Mouse (Mus musculus): Measurements from ENCODE around the gene Trpc4ap. TPM values are rescaled to one million over a fixed set of nuclear protein-coding genes. Genes with fewer than 3 reads are reported as not detected.

Gene Trpc4ap
- polyA plus RNA-seq, 1 experiment from 2014 or later: 66.5 TPM

GRCm38 (mm10) chr2:155728742-155729141, 36.6 kb upstream of the Trpc4ap start:
- Histone ChIP-seq H3K27me3 (ENCODE audit: control insufficient read depth, insufficient read depth, low read length) (no peaks in the 10 kb centered on the region), H3K4me3 (ENCODE audit: low read depth, low read length) (peak overlapping the region; percentile 88), H3K36me3 (ENCODE audit: control insufficient read depth, insufficient read depth, low read length) (peaks cover 3% of the 10 kb centered on the region; the same call in 1 of the 2 replicates), H3K9ac (ENCODE audit: low read length) (peak overlapping the region; percentile 81), H3K4me1 (replicated peaks; ENCODE audit: control insufficient read depth, insufficient read depth) (peaks cover 3% of the 10 kb centered on the region; the same call in 1 of the 2 replicates), H3K4me2 (replicated peaks; ENCODE audit: low read depth) (peak overlapping the region; percentile 94), H3K9me3 (ENCODE audit: control insufficient read depth, low read length) (no peaks in the 10 kb centered on the region), H3K27ac (replicated peaks) (peak overlapping the region; percentile 58)
- no peak for TF ChIP-seq EP300 (optimal IDR thresholded peaks at IDR 0.05)
- TF ChIP-seq CTCF (IDR thresholded peaks at IDR 0.05; ENCODE audit: low read depth): no peak
- DNase-seq (ENCODE audit: low spot score) (no peak), ATAC-seq (ENCODE audit: low FRiP score, low TSS enrichment) (no peak; the same call in 1 of the 2 replicates)
- 5% methylated on average over 15 of the region's 15 CpGs for whole genome bisulfite sequencing

- Histone ChIP-seq H3K4me1 (replicated peaks; ENCODE audit: control insufficient read depth, insufficient read depth) (peaks cover 3% of the 10 kb centered on the region; the same call in 1 of the 2 replicates), H3K27ac (replicated peaks) (peak overlapping the region; percentile 58; the same call in 1 of the 2 replicates), H3K27me3 (ENCODE audit: control insufficient read depth, insufficient read depth, low read length) (no peaks in the 10 kb centered on the region), H3K4me2 (replicated peaks; ENCODE audit: low read depth) (peak overlapping the region; percentile 94; the same call in 1 of the 2 replicates), H3K9me3 (ENCODE audit: control insufficient read depth, low read length) (no peaks in the 10 kb centered on the region), H3K36me3 (ENCODE audit: control insufficient read depth, insufficient read depth, low read length) (peaks cover 3% of the 10 kb centered on the region; the same call in 1 of the 2 replicates), H3K9ac (ENCODE audit: low read length) (no peak overlapping the region), H3K4me3 (ENCODE audit: low read depth, low read length) (no peak overlapping the region)
- peak; percentile 60 for DNase-seq (ENCODE audit: low spot score)
- ATAC-seq (ENCODE audit: low FRiP score, low TSS enrichment): peak; percentile 78
- WGBS: 42% methylated on average over 7 of the region's 7 CpGs
- TF ChIP-seq CTCF (IDR thresholded peaks at IDR 0.05; ENCODE audit: low read depth) (no peak), EP300 (optimal IDR thresholded peaks at IDR 0.05) (no peak)
Measured at GRCm38 (mm10) chr2:155727764-155728395, 35.7 kb upstream of the Trpc4ap start.

GRCm38 (mm10) chr2:155726302-155726701, 34.1 kb upstream of the Trpc4ap start:
- no peak for TF ChIP-seq EP300 (optimal IDR thresholded peaks at IDR 0.05)
- TF ChIP-seq CTCF (IDR thresholded peaks at IDR 0.05; ENCODE audit: low read depth): no peak
- no peak for DNase-seq (ENCODE audit: low spot score)
- Histone ChIP-seq H3K27ac (replicated peaks) (no peak overlapping the region), H3K27me3 (ENCODE audit: control insufficient read depth, insufficient read depth, low read length) (no peaks in the 10 kb centered on the region), H3K4me1 (replicated peaks; ENCODE audit: control insufficient read depth, insufficient read depth) (peaks cover 3% of the 10 kb centered on the region; the same call in 1 of the 2 replicates), H3K9ac (ENCODE audit: low read length) (no peak overlapping the region), H3K36me3 (ENCODE audit: control insufficient read depth, insufficient read depth, low read length) (peaks cover 3% of the 10 kb centered on the region; the same call in 1 of the 2 replicates), H3K4me3 (ENCODE audit: low read depth, low read length) (no peak overlapping the region), H3K9me3 (ENCODE audit: control insufficient read depth, low read length) (no peaks in the 10 kb centered on the region), H3K4me2 (replicated peaks; ENCODE audit: low read depth) (no peak overlapping the region)
- WGBS: 56% methylated on average over 7 of the region's 7 CpGs
- ATAC-seq (ENCODE audit: low FRiP score, low TSS enrichment): no peak

GRCm38 (mm10) chr2:155724526-155724925, 32.3 kb upstream of the Trpc4ap start:
- 87% methylated on average over 6 of the region's 6 CpGs for WGBS
- no peak overlapping the region for H3K4me2 ChIP-seq (replicated peaks; ENCODE audit: low read depth)
- no peak for TF ChIP-seq CTCF (IDR thresholded peaks at IDR 0.05; ENCODE audit: low read depth)
- TF ChIP-seq EP300 (optimal IDR thresholded peaks at IDR 0.05): no peak
- peaks cover 3% of the 10 kb centered on the region; the same call in 1 of the 2 replicates for H3K4me1 ChIP-seq (replicated peaks; ENCODE audit: control insufficient read depth, insufficient read depth)
- peaks cover 5% of the 10 kb centered on the region; the same call in 1 of the 2 replicates for H3K36me3 ChIP-seq (ENCODE audit: control insufficient read depth, insufficient read depth, low read length)
- no peak overlapping the region for H3K9ac ChIP-seq (ENCODE audit: low read length)
- H3K4me3 ChIP-seq (ENCODE audit: low read depth, low read length): no peak overlapping the region
- H3K27me3 ChIP-seq (ENCODE audit: control insufficient read depth, insufficient read depth, low read length): no peaks in the 10 kb centered on the region
- ATAC-seq (ENCODE audit: low FRiP score, low TSS enrichment) (no peak), DNase-seq (ENCODE audit: low spot score) (no peak)
- H3K27ac ChIP-seq (replicated peaks): no peak overlapping the region
- no peaks in the 10 kb centered on the region for H3K9me3 ChIP-seq (ENCODE audit: control insufficient read depth, low read length)

GRCm38 (mm10) chr2:155724036-155724435, 31.9 kb upstream of the Trpc4ap start:
- 62% methylated on average over 5 of the region's 5 CpGs for WGBS
- H3K4me3 ChIP-seq (ENCODE audit: low read depth, low read length): no peak overlapping the region

GRCm38 (mm10) chr2:155720585-155720984, 28.4 kb upstream of the Trpc4ap start:
- Histone ChIP-seq H3K4me2 (replicated peaks; ENCODE audit: low read depth) (no peak overlapping the region), H3K27me3 (ENCODE audit: control insufficient read depth, insufficient read depth, low read length) (no peaks in the 10 kb centered on the region), H3K4me3 (ENCODE audit: low read depth, low read length) (no peak overlapping the region), H3K27ac (replicated peaks) (peak overlapping the region; percentile 81), H3K36me3 (ENCODE audit: control insufficient read depth, insufficient read depth, low read length) (peaks cover 9% of the 10 kb centered on the region), H3K9me3 (ENCODE audit: control insufficient read depth, low read length) (no peaks in the 10 kb centered on the region), H3K9ac (ENCODE audit: low read length) (peak overlapping the region; percentile 23; the same call in 1 of the 2 replicates), H3K4me1 (replicated peaks; ENCODE audit: control insufficient read depth, insufficient read depth) (no peaks in the 10 kb centered on the region)
- whole genome bisulfite sequencing: 52% methylated on average over 5 of the region's 5 CpGs
- TF ChIP-seq EP300 (optimal IDR thresholded peaks at IDR 0.05) (no peak), CTCF (IDR thresholded peaks at IDR 0.05; ENCODE audit: low read depth) (no peak)
- DNase-seq (ENCODE audit: low spot score) (no peak), ATAC-seq (ENCODE audit: low FRiP score, low TSS enrichment) (no peak)

More at GRCm38 (mm10) chr2:155724036-155724435, 31.9 kb upstream of the Trpc4ap start:
- ATAC-seq (ENCODE audit: low FRiP score, low TSS enrichment) (no peak), DNase-seq (ENCODE audit: low spot score) (no peak)
- Histone ChIP-seq H3K9ac (ENCODE audit: low read length) (no peak overlapping the region), H3K36me3 (ENCODE audit: control insufficient read depth, insufficient read depth, low read length) (peaks cover 5% of the 10 kb centered on the region; the same call in 1 of the 2 replicates), H3K4me2 (replicated peaks; ENCODE audit: low read depth) (no peak overlapping the region), H3K27ac (replicated peaks) (no peak overlapping the region), H3K27me3 (ENCODE audit: control insufficient read depth, insufficient read depth, low read length) (no peaks in the 10 kb centered on the region), H3K9me3 (ENCODE audit: control insufficient read depth, low read length) (no peaks in the 10 kb centered on the region), H3K4me1 (replicated peaks; ENCODE audit: control insufficient read depth, insufficient read depth) (peaks cover 3% of the 10 kb centered on the region; the same call in 1 of the 2 replicates)
- TF ChIP-seq CTCF (IDR thresholded peaks at IDR 0.05; ENCODE audit: low read depth) (no peak), EP300 (optimal IDR thresholded peaks at IDR 0.05) (no peak)

Data from stomach, postnatal 0 days (tissue).